Mouse (Mus musculus) frontal cortex, postnatal 10 days (tissue): Measurements from ENCODE around the gene Mitf.

ENCODE experiments used
- DNase-seq, 2 experiments: peaks; one replicate each; pipeline ENCODE4 v3.0.0; 2022; ENCODE audit warnings: low spot score in 2 of 2, mixed read lengths in 1 of 2

Mitf gene

GRCm38 (mm10) chr6:97950033-97950881, 143.4 kb downstream of the Mitf start:
- no peak for DNase-seq

GRCm38 (mm10) chr6:97950882-97951245, 144.0 kb downstream of the Mitf start:
- no peak for DNase-seq

- DNase-seq, result no peak
Observed at GRCm38 (mm10) chr6:97951711-97952110, 144.9 kb downstream of the Mitf start.

GRCm38 (mm10) chr6:97952845-97953244, 146.0 kb downstream of the Mitf start:
- no peak for DNase-seq

- DNase-seq, result no peak
Observed at GRCm38 (mm10) chr6:97956121-97956520, 149.3 kb downstream of the Mitf start.

GRCm38 (mm10) chr6:97956636-97957035, 149.8 kb downstream of the Mitf start:
- no peak for DNase-seq

GRCm38 (mm10) chr6:97958276-97958675, 151.4 kb downstream of the Mitf start:
- DNase-seq, result no peak

GRCm38 (mm10) chr6:97961776-97962175, 154.9 kb downstream of the Mitf start:
- DNase-seq, result no peak

- DNase-seq, result no peak
Observed at GRCm38 (mm10) chr6:97962311-97962710, 155.5 kb downstream of the Mitf start.

GRCm38 (mm10) chr6:97964750-97965149, 157.9 kb downstream of the Mitf start:
- DNase-seq, result no peak

GRCm38 (mm10) chr6:97981668-97982067, 174.8 kb downstream of the Mitf start:
- DNase-seq, result no peak

GRCm38 (mm10) chr6:97985658-97986057, 178.8 kb downstream of the Mitf start:
- no peak for DNase-seq

GRCm38 (mm10) chr6:97986417-97986816, 179.6 kb downstream of the Mitf start:
- no peak for DNase-seq

GRCm38 (mm10) chr6:97993507-97993906, 186.7 kb downstream of the Mitf start:
- no peak for DNase-seq

GRCm38 (mm10) chr6:97995606-97996307, 188.9 kb downstream of the Mitf start:
- DNase-seq, result no peak

- DNase-seq, result no peak
Observed at GRCm38 (mm10) chr6:98001551-98001950, 194.7 kb downstream of the Mitf start.

GRCm38 (mm10) chr6:98003114-98003513, 196.3 kb downstream of the Mitf start:
- DNase-seq, result no peak

- DNase-seq, result no peak
Observed at GRCm38 (mm10) chr6:98005566-98005965, 198.7 kb downstream of the Mitf start.

- DNase-seq, result no peak
Observed at GRCm38 (mm10) chr6:98015066-98015465, 208.2 kb downstream of the Mitf start.

GRCm38 (mm10) chr6:98015819-98016218, 209.0 kb downstream of the Mitf start:
- DNase-seq, result no peak

- no peak for DNase-seq
Observed at GRCm38 (mm10) chr6:98023876-98024275, 217.0 kb downstream of the Mitf start.

GRCm38 (mm10) chr6:98038513-98038912, 231.7 kb downstream of the Mitf start:
- no peak for DNase-seq

- no peak for DNase-seq
Observed at GRCm38 (mm10) chr6:98041795-98042194, 234.9 kb downstream of the Mitf start.
